Mouse (Mus musculus): Measurements from ENCODE around the gene Rpl18.

GRCm38 (mm10) chr7:45709677-45710355, 5.4 kb upstream of the Rpl18 start:
- TF ChIP-seq CTCF (IDR thresholded peaks at IDR 0.05; ENCODE audit: low read depth) (no peak), EP300 (optimal IDR thresholded peaks at IDR 0.05) (no peak)

Measured in stomach, postnatal 0 days (tissue).